Mouse (Mus musculus): Measurements from ENCODE around the gene Gm10330. TPM values are rescaled to one million over a fixed set of nuclear protein-coding genes. Genes with fewer than 3 reads are reported as not detected.

Gene Gm10330
- not detected in 2 replicates for polyA plus RNA-seq (2012; ENCODE audit: low replicate concordance)

DNA sequence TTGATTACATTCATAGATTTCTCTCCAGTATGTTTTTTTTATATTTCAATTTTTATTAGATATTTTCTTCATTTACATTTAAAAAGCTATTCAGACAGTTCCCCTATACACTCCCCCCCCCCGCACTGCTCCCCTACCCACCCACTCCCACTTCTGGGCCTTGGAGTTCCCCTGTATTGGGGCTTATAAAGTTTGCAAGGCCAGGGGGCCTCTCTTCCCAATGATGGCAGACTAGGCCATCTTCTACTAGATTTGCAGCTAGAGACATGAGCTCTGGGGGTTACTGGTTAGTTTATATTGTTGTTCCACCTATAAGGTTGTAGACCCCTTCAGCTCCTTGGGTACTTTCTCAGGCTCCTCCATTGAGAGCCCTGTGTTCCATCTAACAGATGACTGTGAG, at the start of gene Gm10330:
Gene Gm10330 (minus strand): TSS at position 101 of the 400 bp plus-strand sequence.

Data from leukemia stem cell, adult 10-12 weeks (primary cell).